Mouse (Mus musculus): Measurements from ENCODE around the gene Mast3. TPM values are rescaled to one million over a fixed set of nuclear protein-coding genes. Genes with fewer than 3 reads are reported as not detected.

The Mast3 gene
- polyA plus RNA-seq, 1 experiment from 2014 or later, result 4.4 TPM

- ATAC-seq, result no peak
- H3K27ac ChIP-seq (ENCODE audit: low read depth, low read length), result no peak overlapping the region
- 0 out of 2 replicates have a peak, but pooled peaks cover 6% of the 10 kb centered on the region for H3K4me1 ChIP-seq (replicated peaks; ENCODE audit: control insufficient read depth, insufficient read depth, low read length)
- no peak for TF ChIP-seq CTCF (IDR thresholded peaks at IDR 0.05; ENCODE audit: low read depth)
- no peaks in the 10 kb centered on the region for H3K36me3 ChIP-seq (ENCODE audit: control insufficient read depth, insufficient read depth)
- H3K9me3 ChIP-seq (ENCODE audit: control insufficient read depth), result no peaks in the 10 kb centered on the region
- H3K27me3 ChIP-seq (replicated peaks; ENCODE audit: control insufficient read depth, insufficient read depth, low read length), result no peaks in the 10 kb centered on the region
- no peak overlapping the region for H3K9ac ChIP-seq (ENCODE audit: low read depth, low read length)
- no peak overlapping the region for H3K4me3 ChIP-seq (ENCODE audit: low read depth, low read length)
- no peak overlapping the region for H3K4me2 ChIP-seq (replicated peaks; ENCODE audit: low read depth)
- 83% methylated on average over 1 of the region's 1 CpGs for WGBS
These were observed 3.0 kb downstream of the Mast3 start for GRCm38 (mm10) chr8:70801830-70802229.

- Histone ChIP-seq H3K27me3 (replicated peaks; ENCODE audit: control insufficient read depth, insufficient read depth, low read length) (no peaks in the 10 kb centered on the region), H3K27ac (ENCODE audit: low read depth, low read length) (no peak overlapping the region), H3K4me2 (replicated peaks; ENCODE audit: low read depth) (no peak overlapping the region), H3K4me3 (ENCODE audit: low read depth, low read length) (no peak overlapping the region), H3K4me1 (replicated peaks; ENCODE audit: control insufficient read depth, insufficient read depth, low read length) (peaks cover 10% of the 10 kb centered on the region; the same call in 1 of the 2 replicates), H3K9me3 (ENCODE audit: control insufficient read depth) (no peaks in the 10 kb centered on the region), H3K36me3 (ENCODE audit: control insufficient read depth, insufficient read depth) (no peaks in the 10 kb centered on the region), H3K9ac (ENCODE audit: low read depth, low read length) (no peak overlapping the region)
- TF ChIP-seq CTCF (IDR thresholded peaks at IDR 0.05; ENCODE audit: low read depth), result no peak
- WGBS, result 45% methylated on average over 15 of the region's 15 CpGs
- no peak for ATAC-seq
These were observed 3.7 kb downstream of the Mast3 start for GRCm38 (mm10) chr8:70801156-70801555.

GRCm38 (mm10) chr8:70800648-70801047 lies 4.2 kb downstream of the Mast3 start:
- peaks cover 10% of the 10 kb centered on the region; the same call in 1 of the 2 replicates for H3K4me1 ChIP-seq (replicated peaks; ENCODE audit: control insufficient read depth, insufficient read depth, low read length)
- H3K36me3 ChIP-seq (ENCODE audit: control insufficient read depth, insufficient read depth), result no peaks in the 10 kb centered on the region
- no peak overlapping the region for H3K9ac ChIP-seq (ENCODE audit: low read depth, low read length)
- no peak for ATAC-seq
- 68% methylated on average over 10 of the region's 10 CpGs for WGBS
- no peak overlapping the region for H3K27ac ChIP-seq (ENCODE audit: low read depth, low read length)
- H3K4me3 ChIP-seq (ENCODE audit: low read depth, low read length), result no peak overlapping the region
- TF ChIP-seq CTCF (IDR thresholded peaks at IDR 0.05; ENCODE audit: low read depth), result no peak
- H3K9me3 ChIP-seq (ENCODE audit: control insufficient read depth), result no peaks in the 10 kb centered on the region
- no peak overlapping the region for H3K4me2 ChIP-seq (replicated peaks; ENCODE audit: low read depth)
- no peaks in the 10 kb centered on the region for H3K27me3 ChIP-seq (replicated peaks; ENCODE audit: control insufficient read depth, insufficient read depth, low read length)

GRCm38 (mm10) chr8:70798281-70798680 lies 6.6 kb downstream of the Mast3 start:
- Histone ChIP-seq H3K4me2 (replicated peaks; ENCODE audit: low read depth) (peak overlapping the region; percentile 90), H3K4me1 (replicated peaks; ENCODE audit: control insufficient read depth, insufficient read depth, low read length) (peaks cover 7% of the 10 kb centered on the region; the same call in 1 of the 2 replicates), H3K9ac (ENCODE audit: low read depth, low read length) (0 out of 2 replicates have a peak overlapping the region, but pooled peaks have one; percentile 62), H3K36me3 (ENCODE audit: control insufficient read depth, insufficient read depth) (no peaks in the 10 kb centered on the region), H3K9me3 (ENCODE audit: control insufficient read depth) (no peaks in the 10 kb centered on the region), H3K4me3 (ENCODE audit: low read depth, low read length) (peak overlapping the region; percentile 61; the same call in 1 of the 2 replicates), H3K27ac (ENCODE audit: low read depth, low read length) (peak overlapping the region; percentile 91), H3K27me3 (replicated peaks; ENCODE audit: control insufficient read depth, insufficient read depth, low read length) (no peaks in the 10 kb centered on the region)
- TF ChIP-seq CTCF (IDR thresholded peaks at IDR 0.05; ENCODE audit: low read depth), result no peak
- 9% methylated on average over 15 of the region's 15 CpGs for WGBS
- ATAC-seq, result no peak

- Histone ChIP-seq H3K4me2 (replicated peaks; ENCODE audit: low read depth) (peak overlapping the region; percentile 90), H3K4me1 (replicated peaks; ENCODE audit: control insufficient read depth, insufficient read depth, low read length) (peaks cover 7% of the 10 kb centered on the region; the same call in 1 of the 2 replicates), H3K9ac (ENCODE audit: low read depth, low read length) (peak overlapping the region; percentile 73), H3K27me3 (replicated peaks; ENCODE audit: control insufficient read depth, insufficient read depth, low read length) (no peaks in the 10 kb centered on the region), H3K36me3 (ENCODE audit: control insufficient read depth, insufficient read depth) (no peaks in the 10 kb centered on the region), H3K4me3 (ENCODE audit: low read depth, low read length) (peak overlapping the region; percentile 61), H3K9me3 (ENCODE audit: control insufficient read depth) (no peaks in the 10 kb centered on the region), H3K27ac (ENCODE audit: low read depth, low read length) (peak overlapping the region; percentile 91)
- peak; percentile 86 for ATAC-seq
- WGBS, result under 1% methylated on average over 56 of the region's 57 CpGs
- TF ChIP-seq CTCF (IDR thresholded peaks at IDR 0.05; ENCODE audit: low read depth), result no peak
These were observed 7.5 kb downstream of the Mast3 start for GRCm38 (mm10) chr8:70797081-70798070.

GRCm38 (mm10) chr8:70796403-70797080 lies 8.3 kb downstream of the Mast3 start:
- 2% methylated on average over 54 of the region's 54 CpGs for WGBS

More at GRCm38 (mm10) chr8:70796403-70797080, 8.3 kb downstream of the Mast3 start:
- TF ChIP-seq CTCF (IDR thresholded peaks at IDR 0.05; ENCODE audit: low read depth), result no peak
- H3K36me3 ChIP-seq (ENCODE audit: control insufficient read depth, insufficient read depth), result no peaks in the 10 kb centered on the region
- H3K4me2 ChIP-seq (replicated peaks; ENCODE audit: low read depth), result peak overlapping the region; percentile 90
- H3K27ac ChIP-seq (ENCODE audit: low read depth, low read length), result peak overlapping the region; percentile 76
- peak overlapping the region; percentile 73 for H3K9ac ChIP-seq (ENCODE audit: low read depth, low read length)
- H3K9me3 ChIP-seq (ENCODE audit: control insufficient read depth), result no peaks in the 10 kb centered on the region
- peak overlapping the region; percentile 61 for H3K4me3 ChIP-seq (ENCODE audit: low read depth, low read length)
- no peaks in the 10 kb centered on the region for H3K27me3 ChIP-seq (replicated peaks; ENCODE audit: control insufficient read depth, insufficient read depth, low read length)
- no peak for ATAC-seq
- H3K4me1 ChIP-seq (replicated peaks; ENCODE audit: control insufficient read depth, insufficient read depth, low read length), result peaks cover 11% of the 10 kb centered on the region
